Mouse (Mus musculus) cortical plate, adult 2 months (tissue): ENCODE data around the gene Grk3.

ENCODE experiments used
- CTCF ChIP-seq: fragments of 200-500 bp; IDR thresholded peaks from 2 replicates; pipeline ENCODE4 v1.5.1; 2011; ENCODE audit warnings: mild to moderate bottlenecking, control low read depth, low read length; ENCODE audit not compliant: insufficient read depth; ENCODE audit errors: extremely low read depth
- POLR2A ChIP-seq: fragments of 200-500 bp; IDR thresholded peaks from 2 replicates; pipeline ENCODE4 v1.6.1; 2011; ENCODE audit warnings: mild to moderate bottlenecking, low read length, control low read depth; ENCODE audit not compliant: insufficient read depth; ENCODE audit errors: extremely low read depth

DNA sequence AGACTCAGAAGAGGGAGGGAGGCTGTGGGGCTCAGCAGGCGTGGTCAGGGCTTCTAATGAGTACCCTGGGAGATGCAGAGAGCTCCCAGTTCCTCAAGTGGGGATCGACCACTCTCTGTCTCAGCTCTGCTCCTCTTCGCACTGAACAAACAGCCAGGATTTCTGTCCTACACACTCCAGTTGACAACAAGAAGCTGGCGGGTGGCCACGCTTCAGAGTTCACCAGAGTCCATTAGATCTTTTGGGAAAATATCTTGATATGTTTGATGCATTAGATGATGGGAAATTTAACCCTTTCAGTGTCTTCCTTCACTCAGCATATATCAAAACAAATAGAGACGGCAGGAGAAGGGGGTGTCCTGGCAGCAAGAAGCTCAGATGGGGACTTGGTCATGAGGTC is 53.4 kb downstream of the Grk3 start:
- TF ChIP-seq POLR2A (no peak), CTCF (no peak)
